In genomic region chr5:98842600-98843310, GRCm38 (mm10) we compare ENCODE assay signal across 23 mouse cellular contexts. TPM values are rescaled to one million over a fixed set of nuclear protein-coding genes. Genes with fewer than 3 reads are reported as not detected.
"Had no signal": no experiment of that assay in that cellular context is flagged by ENCODE, and none has a peak within 500 bp of the region (broad histone marks: within the 10 kb centered on the region; RNA-seq: fewer than 3 reads in every experiment).

No protein-coding gene starts in this region.

- H3K4me3 ChIP-seq: midbrain, embryonic 10.5 days; midbrain, embryonic 12.5 days; myocyte; neural tube, embryonic 13.5 days; neural tube, embryonic 15.5 days; stomach, embryonic 15.5 days had no signal

- H3K27ac ChIP-seq: midbrain, embryonic 10.5 days; midbrain, embryonic 12.5 days; neural tube, embryonic 13.5 days; neural tube, embryonic 15.5 days; stomach, embryonic 15.5 days; stomach, postnatal 0 days had no signal

- H3K4me2 ChIP-seq: lung, embryonic 14.5 days; midbrain, embryonic 12.5 days; neural tube, embryonic 13.5 days; neural tube, embryonic 15.5 days; stomach, embryonic 15.5 days had no signal

- H3K4me1 ChIP-seq: midbrain, embryonic 12.5 days; neural tube, embryonic 13.5 days; neural tube, embryonic 15.5 days; stomach, embryonic 15.5 days had no signal

- ATAC-seq: midbrain, embryonic 16.5 days had no signal

- H3K27me3 ChIP-seq: midbrain, embryonic 12.5 days; neural tube, embryonic 13.5 days; neural tube, embryonic 15.5 days; stomach, embryonic 15.5 days had no signal

- H3K9me3 ChIP-seq: midbrain, embryonic 10.5 days; midbrain, embryonic 12.5 days; neural tube, embryonic 13.5 days; neural tube, embryonic 15.5 days; stomach, embryonic 15.5 days had no signal

- H3K36me3 ChIP-seq: midbrain, embryonic 10.5 days; midbrain, embryonic 12.5 days; neural tube, embryonic 13.5 days; neural tube, embryonic 15.5 days; stomach, embryonic 15.5 days had no signal

- DNase-seq: lung, adult 18-20 months; lung, embryonic 14.5 days; lung, postnatal 10 days; lung, postnatal 4 days; midbrain, embryonic 14.5 days; retina, postnatal 1 day; right cerebral cortex, adult 18-20 months; right cerebral cortex, postnatal 25 days; right cerebral cortex, postnatal 4 days; thymus, adult 2 months; thymus, postnatal 25 days; thymus, postnatal 4 days had no signal

- H3K9ac ChIP-seq: lung, embryonic 14.5 days; midbrain, embryonic 12.5 days; neural tube, embryonic 13.5 days; neural tube, embryonic 15.5 days; stomach, embryonic 15.5 days had no signal

RNA-seq across cellular contexts. Expression of gene Bmp3, which starts 11.5 kb away (rescaled TPM):
- total RNA-seq: megakaryocyte, adult 5-6 weeks; megakaryocyte-erythroid progenitor cell, adult 5-6 weeks had no signal
- polyA plus RNA-seq: myocyte; testis, adult 2 months had no signal
